Mouse (Mus musculus): Measurements from ENCODE around the gene St7. TPM values are rescaled to one million over a fixed set of nuclear protein-coding genes. Genes with fewer than 3 reads are reported as not detected.

The St7 gene
- total RNA-seq (2023), result 10 to 100 TPM; 10.5 to 11.5 TPM

DNA sequence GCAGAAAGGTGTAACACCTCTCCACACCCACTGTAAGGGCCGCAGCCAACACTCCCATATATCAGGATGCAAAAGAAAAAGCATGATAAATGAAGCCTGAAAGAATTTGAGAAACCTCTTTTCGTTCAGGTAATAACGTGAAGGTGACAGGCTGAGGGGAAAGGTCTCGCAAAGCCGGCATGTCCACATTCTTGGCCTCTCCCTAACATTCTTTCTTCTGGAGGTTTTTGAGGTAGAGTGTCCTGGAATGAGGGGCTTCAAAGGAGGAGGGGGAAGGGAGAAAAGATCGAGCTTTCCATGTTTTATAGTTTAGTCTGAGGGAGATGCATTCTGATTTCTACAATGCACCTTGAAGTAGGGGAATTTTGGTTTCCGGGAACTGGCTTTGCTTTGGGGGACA, at the start of gene St7:
TSS of gene St7 (plus strand) at position 287 of the 400 bp plus-strand sequence.

Other genes with a start within 250 kb of the St7 start
- gene Met, start 229.1 kb upstream of the St7 start, total RNA-seq (2023), result 10 to 100 TPM in 1 of 2 experiments, 1 to 10 TPM in 1; 10.0 to 16.8 TPM
- gene Capza2, start 56.7 kb upstream of the St7 start, total RNA-seq (2023), result 100 to 1,000 TPM; 166 to 210 TPM

Measured in neutrophil, adult 83 days (primary cell).